Comparison of ENCODE assay signal across 17 mouse cellular contexts in genomic region chr14:118878346-118878910, GRCm38 (mm10).
"Had no signal": no experiment of that assay in that cellular context is flagged by ENCODE, and none has a peak within 500 bp of the region (broad histone marks: within the 10 kb centered on the region; RNA-seq: fewer than 3 reads in every experiment).

No protein-coding gene starts in this region.

- H3K27me3 ChIP-seq: midbrain, embryonic 12.5 days; neural tube, embryonic 13.5 days; neural tube, embryonic 15.5 days; stomach, embryonic 15.5 days had no signal

- ATAC-seq: midbrain, embryonic 16.5 days had no signal

- H3K4me3 ChIP-seq: midbrain, embryonic 10.5 days; midbrain, embryonic 12.5 days; myocyte; neural tube, embryonic 13.5 days; neural tube, embryonic 15.5 days; stomach, embryonic 15.5 days had no signal

- H3K9ac ChIP-seq: lung, embryonic 14.5 days; midbrain, embryonic 12.5 days; neural tube, embryonic 13.5 days; neural tube, embryonic 15.5 days; stomach, embryonic 15.5 days had no signal

- H3K4me1 ChIP-seq: midbrain, embryonic 10.5 days; midbrain, embryonic 12.5 days; neural tube, embryonic 13.5 days; neural tube, embryonic 15.5 days; stomach, embryonic 15.5 days had no signal

- DNase-seq: lung, adult 18-20 months; lung, embryonic 14.5 days; lung, postnatal 10 days; lung, postnatal 4 days; midbrain, embryonic 14.5 days; right cerebral cortex, postnatal 14 days; thymus, adult 18-20 months; thymus, postnatal 14 days; thymus, postnatal 36 days had no signal

- H3K4me2 ChIP-seq: lung, embryonic 14.5 days; midbrain, embryonic 12.5 days; neural tube, embryonic 13.5 days; neural tube, embryonic 15.5 days; stomach, embryonic 15.5 days had no signal

- H3K9me3 ChIP-seq: midbrain, embryonic 10.5 days; midbrain, embryonic 12.5 days; neural tube, embryonic 13.5 days; neural tube, embryonic 15.5 days; stomach, embryonic 15.5 days had no signal

- H3K27ac ChIP-seq: midbrain, embryonic 10.5 days; midbrain, embryonic 12.5 days; neural tube, embryonic 13.5 days; neural tube, embryonic 15.5 days; stomach, embryonic 15.5 days; stomach, postnatal 0 days had no signal
